Mouse (Mus musculus) small intestine, adult 2 months (tissue): Measurements from ENCODE around the gene Rbm17.

ENCODE experiments used
- CTCF ChIP-seq: fragments of 200-500 bp; IDR thresholded peaks from 2 replicates; pipeline ENCODE4 v1.5.1; 2012; ENCODE audit warnings: low read depth, mild to moderate bottlenecking, control low read depth, inconsistent platforms, low read length, moderate library complexity, mixed read lengths; ENCODE audit not compliant: insufficient replicate concordance, insufficient read length; ENCODE audit errors: extremely low read depth
- POLR2A ChIP-seq: fragments of 200-500 bp; IDR thresholded peaks from 2 replicates; pipeline ENCODE4 v1.6.1; 2012; ENCODE audit warnings: low read depth, mild to moderate bottlenecking, control low read depth, inconsistent platforms, low read length, moderate library complexity

DNA sequence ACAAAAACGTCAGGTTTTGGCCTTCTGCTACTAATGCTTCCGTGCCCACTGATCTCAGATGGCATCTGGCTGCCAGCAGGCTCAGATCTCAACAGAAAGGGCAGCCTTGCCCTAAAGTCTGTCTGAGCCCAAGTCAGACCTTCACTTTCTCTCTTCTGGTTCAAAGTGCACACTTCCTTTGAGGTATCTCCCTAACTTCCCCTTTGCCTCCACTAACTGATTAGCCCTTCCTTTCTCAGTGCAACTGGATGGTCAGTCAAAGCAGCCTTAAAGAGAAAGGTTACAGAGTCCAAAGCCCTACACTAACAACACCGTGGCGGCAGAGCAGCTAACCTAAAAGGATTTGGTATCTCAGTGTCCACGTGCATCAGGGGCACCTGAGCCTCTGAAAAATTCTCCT, 59.6 kb downstream of the Rbm17 start:
- TF ChIP-seq CTCF (no peak), POLR2A (no peak)
